Mouse (Mus musculus): ENCODE results near the gene Il31ra.

DNA sequence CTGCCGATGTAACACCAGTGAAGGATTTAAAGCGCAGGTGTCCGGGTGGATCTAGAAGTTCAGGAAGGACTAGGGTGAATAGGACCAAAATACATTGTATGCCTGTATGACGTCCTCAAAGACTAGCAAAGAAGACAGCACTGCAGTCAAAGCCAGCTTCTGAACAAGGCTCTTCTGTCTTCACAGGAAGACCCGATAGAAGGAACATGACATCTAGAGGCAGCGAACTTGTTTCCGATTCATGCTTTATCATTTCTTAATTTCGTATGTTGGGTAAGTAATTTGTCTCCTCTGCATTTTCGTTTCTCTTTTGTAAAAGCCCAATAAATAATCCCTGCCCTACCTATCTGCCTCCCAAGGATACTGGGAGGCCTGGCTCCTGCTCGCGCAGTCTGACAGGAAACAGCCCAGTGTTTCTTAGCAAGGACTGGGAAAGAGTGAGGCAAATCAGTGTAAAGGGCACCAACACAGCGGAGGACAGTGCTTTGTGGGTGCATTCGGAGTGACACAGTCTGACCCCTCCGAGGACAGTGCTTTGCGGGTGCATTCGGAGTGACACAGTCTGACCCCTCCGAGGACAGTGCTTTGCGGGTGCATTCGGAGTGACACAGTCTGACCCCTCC lies 121.6 kb downstream of the Il31ra start:
- TF ChIP-seq POLR2A (IDR thresholded peaks at IDR 0.05; ENCODE audit: borderline replicate concordance, low read depth, low read length): no peak
- TF ChIP-seq CTCF (IDR thresholded peaks at IDR 0.05; ENCODE audit: low read depth, low read length): no peak

All from bone marrow macrophage, adult 2 months (primary cell).